Mouse (Mus musculus) brain, embryonic 18.5 days (tissue): Measurements from ENCODE around the gene Kcng3.

Source experiments
- DNase-seq: peaks from one replicate; pipeline ENCODE4 v3.0.0-alpha.2; 2012; ENCODE audit warnings: low read depth, low spot score

Gene Kcng3

DNA sequence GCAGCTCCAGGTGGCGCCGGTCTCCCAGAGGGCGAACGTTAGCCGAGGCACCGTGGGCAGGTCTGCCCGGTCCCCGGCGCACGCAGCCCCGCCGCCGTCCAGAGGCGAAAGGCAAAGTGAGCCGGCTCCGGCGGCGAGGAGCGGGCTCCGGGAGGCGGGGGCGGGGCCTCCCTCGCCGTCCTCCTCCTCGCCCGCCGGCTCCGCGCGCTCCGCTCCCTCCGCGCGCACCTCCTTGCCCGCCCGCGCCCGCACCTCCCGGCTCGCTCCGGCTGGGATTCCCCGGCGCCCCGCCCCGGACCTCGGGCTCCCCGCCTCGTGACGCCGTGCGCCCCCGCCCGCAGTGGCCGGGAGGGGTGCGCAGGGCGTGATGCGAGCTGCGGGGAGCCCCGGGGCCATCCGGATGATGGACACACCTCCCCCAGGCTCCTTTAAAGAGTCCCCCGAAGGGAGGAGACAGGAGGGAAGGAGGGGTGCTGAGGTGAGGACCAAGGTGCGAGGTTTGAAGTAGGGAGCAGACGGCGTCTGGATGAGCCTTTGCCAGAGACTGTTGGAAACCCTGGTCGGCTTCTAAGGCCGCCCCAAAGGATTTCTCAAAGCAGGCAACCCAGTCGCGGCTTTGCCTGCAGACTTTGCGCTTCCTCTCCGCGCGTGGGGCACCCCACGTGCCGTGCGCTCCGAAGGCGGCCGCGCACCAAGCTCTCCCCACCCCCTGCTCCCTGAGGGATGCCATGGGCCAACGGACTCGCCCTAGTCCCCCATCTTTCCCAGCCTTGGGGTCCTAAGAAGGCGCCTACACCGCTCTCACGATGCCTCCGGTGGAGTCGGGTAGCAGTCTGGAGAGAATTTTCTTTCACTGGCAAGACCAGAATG is at the start of gene Kcng3:
TSS of gene Kcng3 (minus strand) at position 113 of the 870 bp plus-strand sequence.
- no peak for DNase-seq

DNA sequence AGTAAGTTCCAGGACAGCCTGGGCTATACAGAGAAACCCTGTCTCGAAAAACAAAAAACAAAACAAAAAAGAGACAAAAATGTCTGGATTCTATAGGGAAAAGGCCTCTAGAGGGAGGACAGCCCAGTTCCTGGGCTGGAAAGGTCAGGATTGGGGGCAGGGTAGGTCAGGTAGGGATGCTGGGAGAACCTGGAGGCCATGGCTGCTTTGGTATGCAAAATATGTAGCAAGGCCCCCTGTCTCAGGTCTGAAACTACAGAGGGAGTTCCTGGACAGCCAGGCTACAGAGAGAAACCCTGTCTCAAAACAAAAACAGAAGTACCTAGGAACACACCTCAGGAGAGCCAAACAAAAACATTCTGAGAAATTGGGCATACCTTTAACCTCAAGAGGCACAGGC is 45.7 kb upstream of the Kcng3 start:
- no peak for DNase-seq

DNA sequence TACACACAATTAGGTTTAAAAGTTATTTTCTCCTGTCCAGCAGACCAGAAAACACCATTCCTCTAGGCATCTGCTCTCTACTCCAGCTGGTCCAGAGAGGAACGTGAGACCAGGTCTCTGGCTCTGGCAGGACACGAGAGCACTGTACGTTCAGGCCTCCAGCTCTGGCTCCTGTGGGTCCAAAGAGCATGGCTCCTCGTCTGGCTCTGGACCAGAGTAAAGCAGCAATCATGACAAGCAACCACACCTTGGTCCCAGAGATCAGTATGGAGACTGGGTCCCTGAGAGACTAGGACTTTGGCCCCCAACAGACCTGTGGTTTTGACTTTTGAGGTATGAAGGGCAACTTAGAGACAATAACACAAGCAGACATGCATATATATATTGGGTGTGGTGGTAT is 41.0 kb upstream of the Kcng3 start:
- DNase-seq: no peak

DNA sequence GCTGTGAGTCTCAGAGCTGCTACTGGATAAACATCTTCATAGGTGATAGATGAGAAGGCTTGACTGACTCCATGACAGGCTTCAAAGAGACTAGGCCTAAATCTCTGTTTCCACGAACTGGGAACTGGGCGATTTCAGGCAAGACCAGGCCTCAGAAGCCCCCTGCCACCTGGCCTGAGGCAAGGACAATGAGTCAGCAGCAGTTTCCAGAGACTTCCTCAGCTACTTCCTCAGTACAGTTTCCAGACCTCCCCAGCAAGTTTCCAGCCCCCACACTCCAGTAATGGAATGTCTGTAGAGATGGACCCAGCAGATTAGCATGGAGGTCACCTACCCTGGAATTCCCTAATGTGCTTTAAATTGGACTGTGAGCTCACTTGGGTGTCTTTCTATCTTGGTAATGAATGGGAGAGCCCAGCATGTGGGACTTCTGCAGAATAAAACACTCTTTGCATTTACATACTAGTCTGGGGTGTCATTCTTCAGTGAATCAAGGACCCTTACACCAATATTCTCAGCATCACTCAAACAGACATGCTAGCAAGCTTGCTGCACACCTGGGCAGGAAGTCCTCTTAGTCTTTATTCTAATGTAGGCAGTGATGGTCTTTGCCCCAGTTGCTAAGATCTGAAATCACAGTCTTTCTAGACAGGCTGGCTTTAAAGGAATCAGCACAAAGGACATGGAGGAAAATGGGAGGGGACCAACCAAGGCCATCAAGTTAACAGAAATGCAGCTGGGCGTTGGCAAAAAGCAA is 36.4 kb upstream of the Kcng3 start:
- no peak for DNase-seq

DNA sequence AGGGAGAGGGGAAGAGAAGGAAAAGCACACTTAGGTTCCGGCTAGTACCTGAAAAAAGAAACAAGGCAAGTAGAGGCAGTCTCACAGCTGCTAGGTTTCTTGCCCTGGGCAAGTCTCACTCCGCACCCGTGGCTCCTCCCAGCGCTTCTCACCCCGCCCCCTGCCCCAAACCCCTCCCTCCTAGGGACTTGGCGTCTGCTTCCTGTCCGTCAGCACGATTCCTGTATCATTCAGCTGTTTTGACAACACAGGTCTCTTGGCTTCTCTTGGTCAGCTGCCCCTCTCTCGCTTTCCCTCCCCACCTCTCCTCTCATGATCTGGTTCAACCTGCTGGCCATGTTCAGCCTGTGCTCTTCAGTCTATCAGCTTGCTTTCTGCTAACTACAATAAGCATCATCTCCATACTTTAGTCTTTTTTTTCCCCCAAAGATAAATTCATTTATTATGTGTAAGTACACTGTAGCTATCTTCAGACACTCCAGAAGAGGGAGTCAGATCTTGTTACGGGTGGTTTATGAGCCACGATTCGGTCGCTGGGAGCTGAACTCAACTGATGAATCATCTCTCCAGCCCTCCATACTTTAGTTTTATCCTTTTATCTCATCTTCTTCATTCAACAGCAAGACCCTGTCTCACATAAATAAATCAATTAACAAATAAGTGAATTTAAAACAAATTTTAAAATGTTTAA is 35.0 kb upstream of the Kcng3 start:
- no peak for DNase-seq

DNA sequence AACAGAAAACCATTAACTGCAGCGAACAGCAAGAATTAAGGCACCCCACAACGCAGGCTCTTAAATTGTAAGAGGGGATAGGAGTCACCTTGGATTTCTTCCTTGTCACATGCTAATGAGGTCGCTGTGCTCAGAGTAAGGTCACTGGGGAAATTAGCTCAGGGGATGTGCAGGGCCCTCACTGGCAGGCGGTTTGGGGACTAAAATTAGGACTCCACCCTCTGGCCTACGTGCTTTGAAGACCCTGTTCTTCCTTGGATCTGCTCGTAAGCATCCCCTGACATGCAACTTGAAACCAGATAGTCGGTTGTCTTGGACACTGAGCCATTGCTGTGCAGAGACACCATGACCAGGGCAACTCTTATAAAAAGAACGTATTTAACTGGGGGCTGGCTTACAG is 33.1 kb upstream of the Kcng3 start:
- no peak for DNase-seq

DNA sequence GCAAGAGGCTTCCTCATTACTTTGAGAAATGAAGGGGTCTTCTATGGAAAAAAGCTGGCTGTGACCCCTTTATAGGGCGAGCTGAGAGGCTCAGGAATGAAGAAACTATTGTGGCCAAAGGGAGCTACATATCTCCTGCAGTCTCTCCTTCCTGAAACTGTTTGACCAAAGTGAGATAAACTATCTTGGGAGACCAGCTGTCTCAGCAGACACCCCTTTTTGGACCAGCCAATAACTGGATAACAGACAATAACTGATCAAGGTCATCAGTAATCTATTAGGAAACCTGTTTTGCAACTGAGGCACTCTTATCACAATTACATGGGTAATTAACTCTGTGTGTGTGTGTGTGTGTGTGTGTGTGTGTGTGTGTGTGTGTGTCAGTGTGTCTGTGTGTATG is 27.2 kb upstream of the Kcng3 start:
- DNase-seq: no peak

DNA sequence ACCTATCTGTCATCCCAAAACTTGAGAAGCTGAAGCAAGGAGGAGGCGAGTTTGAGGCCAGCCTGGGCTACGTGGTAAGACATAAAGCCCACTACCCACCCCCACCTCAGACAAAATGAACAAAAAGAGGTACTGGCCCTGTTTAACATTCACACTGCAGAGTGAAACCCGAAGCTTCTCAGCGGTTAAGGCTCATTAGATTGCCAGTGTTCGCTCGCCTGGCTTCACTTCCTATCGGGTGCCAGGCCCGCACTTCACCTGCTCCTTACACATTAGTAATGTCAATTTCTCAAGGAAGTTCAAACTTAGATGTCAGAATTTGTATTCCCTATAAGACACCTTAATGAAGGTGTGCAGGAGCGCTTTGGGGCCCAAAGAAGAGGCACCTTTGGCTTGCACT is 25.7 kb upstream of the Kcng3 start:
- no peak for DNase-seq

DNA sequence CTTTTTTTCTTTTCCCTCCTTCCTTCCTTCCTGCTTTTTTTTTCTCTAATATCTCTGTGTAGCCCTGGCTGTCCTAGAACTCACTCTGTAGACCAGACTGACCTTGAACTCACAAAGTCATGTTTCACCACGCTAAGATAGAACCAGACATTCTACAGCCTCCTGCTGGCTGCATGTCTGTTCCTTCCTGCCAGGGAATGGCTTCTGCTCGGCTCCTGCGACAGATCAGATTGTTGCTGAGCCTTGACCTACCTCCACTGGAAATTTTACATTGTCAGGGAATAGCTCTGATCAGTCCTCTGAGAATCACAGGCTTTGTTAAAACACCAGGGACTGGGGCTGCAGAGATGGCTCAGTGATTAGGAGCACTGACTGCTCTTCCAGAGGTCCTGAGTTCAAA is 24.0 kb upstream of the Kcng3 start:
- no peak for DNase-seq

DNA sequence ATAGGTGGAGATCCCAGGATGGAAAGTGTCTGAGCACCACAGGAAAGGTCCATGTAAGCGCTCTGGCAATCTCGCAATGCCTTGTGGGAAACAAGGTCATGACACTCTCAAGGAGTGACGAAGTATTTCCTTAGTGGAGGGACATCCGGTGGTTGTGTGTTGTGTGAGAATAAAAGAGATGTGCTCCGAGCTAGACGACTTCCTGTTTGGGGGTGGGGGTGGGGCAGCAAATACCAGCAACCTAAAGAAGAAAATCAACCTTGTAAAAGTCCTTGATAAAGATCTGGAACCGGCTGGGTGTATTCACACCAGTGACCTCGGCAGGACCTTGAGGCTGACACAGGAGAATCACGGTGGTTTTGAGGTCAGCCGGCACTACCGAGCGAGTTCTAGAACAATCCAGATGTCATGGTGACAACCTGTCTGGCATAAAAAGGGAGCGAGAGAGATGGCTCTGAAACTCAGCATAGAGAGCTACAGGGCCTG is 23.0 kb upstream of the Kcng3 start:
- DNase-seq: no peak

DNA sequence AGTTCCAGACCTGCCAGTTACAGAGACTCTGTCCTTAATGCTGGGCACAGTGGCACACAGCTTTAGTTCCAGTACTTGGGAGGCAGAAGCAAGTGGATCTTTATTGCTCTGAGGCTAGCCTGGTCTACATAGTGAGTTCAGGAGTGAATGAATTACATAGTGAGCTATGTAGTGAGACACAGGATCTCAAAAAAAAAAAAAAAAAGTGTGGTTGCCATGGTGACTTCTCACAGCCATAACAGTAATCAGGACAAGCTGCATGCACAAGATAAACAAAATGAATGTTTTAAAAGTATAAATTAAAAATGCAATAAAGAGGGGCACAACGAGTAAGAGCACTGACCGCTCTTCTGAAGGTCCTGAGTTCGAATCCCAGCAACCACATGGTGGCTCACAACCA is 21.9 kb upstream of the Kcng3 start:
- DNase-seq: no peak

DNA sequence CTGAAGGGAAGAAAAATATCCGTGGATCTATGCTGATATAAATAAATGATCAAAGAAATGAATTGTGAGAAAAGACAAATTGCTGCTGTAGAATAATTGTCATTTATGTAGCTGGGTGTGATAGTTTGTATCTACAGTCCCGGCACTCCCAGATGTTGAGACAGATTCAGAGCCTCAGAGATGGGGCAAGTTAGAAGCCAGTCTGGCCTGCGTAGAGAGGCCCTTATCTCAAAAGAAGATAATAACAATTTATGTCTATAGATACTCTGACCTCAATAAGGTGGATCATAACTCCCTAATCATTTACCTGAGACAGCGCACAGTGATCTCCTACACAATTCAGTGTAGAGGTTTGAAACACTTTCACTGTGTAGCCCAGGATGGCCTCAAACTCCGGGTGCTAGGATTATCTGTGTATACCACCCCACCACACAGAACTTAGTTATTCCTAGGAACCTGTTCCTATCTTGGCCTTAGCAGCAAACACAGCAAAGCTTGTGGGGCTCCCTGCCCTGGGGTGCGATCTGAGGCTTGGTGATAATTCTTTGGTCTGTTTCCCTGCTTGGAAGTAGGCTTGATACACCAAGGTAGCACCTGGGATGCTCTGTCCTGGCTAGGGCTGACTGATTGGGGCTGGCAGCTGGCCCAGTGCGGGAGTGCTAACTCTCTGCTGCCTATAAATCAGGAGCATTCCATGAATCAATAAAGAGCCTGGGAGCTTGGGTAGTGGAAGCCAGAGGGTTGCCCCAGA is 19.4 kb upstream of the Kcng3 start:
- DNase-seq: no peak

DNA sequence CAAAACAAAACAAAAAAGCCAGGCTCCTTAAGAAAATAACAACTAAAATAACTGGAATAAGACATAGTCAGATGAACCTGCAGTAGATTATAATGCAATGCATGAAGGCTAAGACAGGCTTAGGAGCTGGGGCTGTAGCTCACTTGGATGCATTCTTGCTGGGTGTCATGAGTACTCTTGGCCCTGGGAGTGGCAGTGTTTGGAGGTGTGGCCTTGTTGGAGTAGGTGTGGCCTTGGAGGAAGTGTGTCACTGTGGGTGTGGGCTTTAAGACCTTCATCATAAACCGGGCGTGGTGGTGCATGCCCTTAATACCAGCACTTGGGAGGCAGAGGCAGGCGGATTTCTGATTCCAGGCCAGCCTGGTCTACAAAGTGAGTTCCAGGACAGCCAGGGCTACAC is 18.3 kb upstream of the Kcng3 start:
- no peak for DNase-seq

DNA sequence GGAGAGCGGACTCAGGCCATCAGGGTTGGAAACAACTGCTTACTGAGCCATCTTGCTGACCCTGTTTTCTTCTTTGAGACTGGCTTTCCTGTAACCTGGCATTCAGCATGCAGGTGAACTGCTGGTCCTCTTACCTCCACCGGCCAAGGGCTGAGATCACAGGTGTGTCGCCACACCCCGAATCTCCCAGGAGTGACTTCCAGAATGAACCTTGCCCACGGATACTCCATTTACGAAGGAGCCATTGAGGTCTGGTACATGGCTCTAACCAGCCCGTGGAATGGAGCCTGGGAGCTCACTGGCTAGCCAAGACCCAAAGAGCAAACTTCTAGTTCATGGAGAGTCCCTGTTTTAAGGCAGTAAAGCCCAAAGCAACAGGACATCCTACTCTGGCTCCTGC is 15.7 kb upstream of the Kcng3 start:
- no peak for DNase-seq

DNA sequence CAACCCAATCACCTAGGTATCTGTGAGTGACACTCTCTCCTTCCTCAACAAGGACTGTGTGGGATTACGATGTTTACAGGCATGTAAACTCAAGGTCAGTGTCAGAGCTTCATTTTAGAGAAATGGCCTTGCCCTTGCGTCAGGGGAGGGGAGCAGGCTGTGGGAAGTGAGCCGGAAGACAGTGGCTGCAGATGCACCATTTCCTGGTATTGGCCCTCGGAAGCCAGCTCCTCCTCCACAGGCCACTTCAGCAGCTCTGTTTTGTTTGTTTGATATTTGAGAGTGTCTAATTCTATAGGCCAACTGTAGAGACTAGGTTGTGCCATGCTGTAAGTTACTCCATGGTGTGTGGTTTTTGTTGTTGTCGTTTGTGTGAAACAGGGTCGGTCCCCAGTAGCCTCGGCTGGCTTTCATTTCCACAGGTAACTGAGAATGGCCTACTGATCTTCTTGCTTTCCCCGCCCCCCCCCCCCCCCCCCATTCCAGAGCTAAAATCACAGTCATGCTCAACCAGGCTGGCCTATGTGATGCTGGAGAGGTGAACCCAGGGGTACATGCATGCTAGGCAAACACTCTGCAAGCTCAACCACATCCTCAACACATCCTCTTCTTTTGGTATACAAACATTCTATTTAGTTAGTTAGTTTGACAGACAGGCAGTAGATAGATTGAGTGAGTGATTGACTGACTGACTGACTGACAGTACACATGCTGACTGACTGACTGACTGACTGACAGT is 14.9 kb upstream of the Kcng3 start:
- no peak for DNase-seq

DNA sequence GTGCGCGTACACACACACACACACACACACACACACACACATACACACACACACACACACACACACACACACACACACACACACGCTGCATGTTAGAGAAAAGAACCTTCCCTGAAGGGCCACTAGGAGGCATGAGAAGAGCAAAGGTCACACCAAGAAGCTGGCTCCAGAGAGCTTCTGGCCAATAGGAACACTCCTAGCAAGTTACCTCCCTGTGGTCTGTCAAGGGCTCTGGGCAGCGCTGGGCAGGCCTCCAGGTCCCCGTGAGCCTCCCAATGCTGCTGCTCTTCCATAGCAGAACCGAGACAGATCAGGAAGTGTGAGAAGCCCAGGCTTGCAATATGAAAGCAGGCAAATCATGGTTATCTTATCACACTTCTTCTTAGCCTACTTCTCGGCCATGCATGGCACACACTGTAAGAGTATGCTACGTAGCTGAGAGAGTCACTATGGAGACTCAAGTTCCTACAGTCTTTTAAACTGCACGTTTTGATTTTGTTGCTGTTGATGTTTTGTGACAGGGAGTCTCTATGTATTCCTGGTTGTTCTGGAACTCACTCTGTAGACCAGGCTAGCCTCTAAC is 13.6 kb upstream of the Kcng3 start:
- no peak for DNase-seq

DNA sequence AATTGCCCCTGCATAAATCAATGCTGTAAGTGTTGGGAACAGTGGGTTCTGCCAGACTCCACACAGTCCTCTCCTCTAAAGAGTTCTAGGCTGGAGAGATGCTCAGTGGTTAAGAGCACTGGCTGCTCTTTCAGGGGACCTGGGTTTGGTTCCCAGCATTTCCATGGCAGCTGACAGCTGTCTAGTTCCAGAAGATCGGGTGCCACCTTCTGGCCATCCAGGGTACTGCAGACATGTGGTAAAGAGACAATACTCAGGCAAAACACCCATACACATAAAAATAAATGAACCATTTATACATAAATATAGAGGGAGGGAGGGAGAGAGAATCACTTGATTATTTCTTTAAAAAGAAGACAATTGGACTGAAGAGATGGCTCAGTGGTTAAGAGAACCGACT is 5.7 kb upstream of the Kcng3 start:
- DNase-seq: no peak

DNA sequence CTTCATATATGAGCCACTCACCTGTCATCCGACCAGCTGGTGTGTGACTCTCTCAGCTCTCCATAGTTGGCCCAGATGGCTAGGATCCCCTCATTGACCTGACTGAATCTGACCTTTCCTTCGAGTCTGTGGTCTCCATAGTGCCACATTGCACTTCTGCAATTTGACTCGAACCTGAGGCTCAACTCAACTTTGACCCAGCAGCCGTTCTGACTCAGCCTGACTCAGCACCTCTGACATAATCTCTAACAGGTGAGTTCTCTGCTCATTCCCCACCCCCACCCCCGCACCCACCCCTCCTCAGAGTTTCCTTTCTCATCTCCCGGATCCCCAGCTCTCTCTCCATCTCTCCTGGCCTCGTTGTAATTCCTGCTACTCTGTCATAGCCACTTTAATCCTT is 4.7 kb upstream of the Kcng3 start:
- DNase-seq: no peak

DNA sequence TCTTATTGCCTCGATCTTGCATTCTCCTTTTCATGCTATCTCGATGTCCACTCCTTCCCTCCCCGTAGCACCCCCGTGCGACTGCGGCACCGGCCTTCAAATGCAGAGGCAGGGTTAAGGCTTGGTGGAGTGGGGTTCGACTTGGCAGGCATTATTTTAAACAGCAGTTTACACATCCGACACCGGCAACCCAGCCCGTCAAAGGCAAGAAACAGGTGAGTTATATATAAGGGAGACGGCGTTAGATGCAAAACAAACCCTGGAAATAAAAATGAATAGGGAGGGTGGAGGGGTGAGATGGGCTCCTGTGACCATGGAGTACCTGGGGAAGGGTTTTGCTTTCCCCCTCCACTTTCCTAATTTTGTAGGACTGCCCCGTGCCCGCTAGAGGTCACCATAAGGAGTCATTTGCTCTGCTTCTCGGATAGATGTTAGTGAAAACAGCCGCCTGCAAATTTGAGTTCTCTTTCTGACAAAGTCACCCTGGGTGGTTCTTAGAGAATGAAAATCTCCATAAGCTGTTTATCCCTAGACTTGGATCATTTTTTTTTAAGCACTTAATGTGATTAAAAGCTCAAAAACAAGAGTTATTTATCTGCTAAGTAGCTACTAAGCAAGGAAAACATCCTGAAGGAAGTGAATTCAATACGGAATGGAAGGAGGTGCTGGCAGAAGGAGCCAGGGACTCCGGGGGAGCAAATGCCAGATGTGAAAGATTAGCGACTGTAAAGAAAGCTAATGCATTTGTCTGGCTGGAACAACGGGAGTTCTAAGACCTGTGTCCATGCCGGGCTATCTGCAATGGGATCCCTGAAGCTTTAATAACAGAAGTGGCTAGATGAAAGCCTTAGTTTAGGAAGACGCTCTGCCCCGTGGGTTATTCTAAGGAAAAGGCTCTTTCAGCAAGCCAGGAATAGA is 1.2 kb upstream of the Kcng3 start:
- peak; percentile 37 for DNase-seq
